Mouse (Mus musculus): ENCODE data around the gene 2410015M20Rik.

DNA sequence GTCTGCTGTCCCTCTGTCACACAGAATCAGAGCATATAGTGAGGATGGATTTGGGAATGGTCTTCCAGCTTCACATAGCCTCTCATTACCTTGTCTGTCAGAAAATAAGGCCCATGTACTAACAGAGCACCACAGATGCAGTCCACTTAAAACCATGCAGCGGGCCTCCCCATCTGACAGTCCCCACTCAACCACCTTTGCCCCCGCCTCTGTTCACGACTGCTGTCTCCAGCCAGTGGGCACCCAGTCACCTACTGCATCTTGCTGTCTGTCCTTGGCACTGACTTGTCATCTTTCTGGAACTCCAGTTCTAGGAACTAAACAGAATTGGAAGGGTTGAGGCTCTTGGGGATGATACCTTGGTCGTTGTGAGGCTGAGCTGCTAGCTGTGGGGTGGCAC lies 20.6 kb downstream of the 2410015M20Rik start:
- TF ChIP-seq CTCF (IDR thresholded peaks at IDR 0.05; ENCODE audit: low read depth) = no peak
- no peak for TF ChIP-seq EP300 (IDR thresholded peaks at IDR 0.05; ENCODE audit: low read depth)

Data from liver, embryonic 14.5 days (tissue).